Mouse (Mus musculus): Measurements from ENCODE around the gene Gm6502. TPM values are rescaled to one million over a fixed set of nuclear protein-coding genes. Genes with fewer than 3 reads are reported as not detected.
"Not testable (repeated sequence)": the region's sequence is repeated elsewhere in the genome, so short reads cannot be mapped to it uniquely, and the experiment has no call there.

The Gm6502 gene
- not detected in 2 replicates for polyA plus RNA-seq (2014; fragmentation: Nextera tagmentation; extraction: Ambion mirVana)

GRCm38 (mm10) chr5:94314135-94314534 is at the start of gene Gm6502:
Gene Gm6502, plus strand, starts transcription at chr5:94314435.
- H3K36me3 ChIP-seq (ENCODE audit: control insufficient read depth, insufficient read depth, low read length); H3K9ac ChIP-seq (replicated peaks; ENCODE audit: low read depth, low read length); ATAC-seq (ENCODE audit: low read depth): not testable (repeated sequence)

GRCm38 (mm10) chr5:94306696-94307095 is 7.5 kb upstream of the Gm6502 start, which contains the start of gene A430089I19Rik:
Gene A430089I19Rik, minus strand, starts transcription at chr5:94306796.
- H3K9ac ChIP-seq (replicated peaks; ENCODE audit: low read depth, low read length); ATAC-seq (ENCODE audit: low read depth); H3K4me2 ChIP-seq (ENCODE audit: low read depth, low read length); H3K36me3 ChIP-seq (ENCODE audit: control insufficient read depth, insufficient read depth, low read length); H3K4me3 ChIP-seq (ENCODE audit: low read depth, low read length); H3K27me3 ChIP-seq (ENCODE audit: control insufficient read depth, insufficient read depth, low read length); H3K27ac ChIP-seq (ENCODE audit: low read depth, low read length); H3K9me3 ChIP-seq (ENCODE audit: control insufficient read depth, low read length); H3K4me1 ChIP-seq (ENCODE audit: control insufficient read depth, insufficient read depth, low read length): not testable (repeated sequence)
- WGBS, result 96% methylated on average over 1 of the region's 1 CpGs

More at GRCm38 (mm10) chr5:94314135-94314534, at the start of gene Gm6502:
- H3K4me1 ChIP-seq (ENCODE audit: control insufficient read depth, insufficient read depth, low read length); H3K27ac ChIP-seq (ENCODE audit: low read depth, low read length); H3K27me3 ChIP-seq (ENCODE audit: control insufficient read depth, insufficient read depth, low read length); H3K9me3 ChIP-seq (ENCODE audit: control insufficient read depth, low read length); H3K4me3 ChIP-seq (ENCODE audit: low read depth, low read length); H3K4me2 ChIP-seq (ENCODE audit: low read depth, low read length): not testable (repeated sequence)
- no CpG with 5 or more reads among the region's 2 CpGs for WGBS

- not testable (repeated sequence) for ATAC-seq (ENCODE audit: low read depth)
- WGBS, result no CpG with 5 or more reads among the region's 2 CpGs
Observed at GRCm38 (mm10) chr5:94339449-94339848, 25.2 kb downstream of the Gm6502 start, which contains the start of gene AA792892. Gene AA792892, plus strand, starts transcription at chr5:94339749.

More at GRCm38 (mm10) chr5:94339449-94339848, 25.2 kb downstream of the Gm6502 start, which contains the start of gene AA792892:
- not testable (repeated sequence) for H3K27me3 ChIP-seq (ENCODE audit: control insufficient read depth, insufficient read depth, low read length); H3K27ac ChIP-seq (ENCODE audit: low read depth, low read length); H3K4me3 ChIP-seq (ENCODE audit: low read depth, low read length); H3K4me2 ChIP-seq (ENCODE audit: low read depth, low read length); H3K36me3 ChIP-seq (ENCODE audit: control insufficient read depth, insufficient read depth, low read length); H3K4me1 ChIP-seq (ENCODE audit: control insufficient read depth, insufficient read depth, low read length); H3K9ac ChIP-seq (replicated peaks; ENCODE audit: low read depth, low read length); H3K9me3 ChIP-seq (ENCODE audit: control insufficient read depth, low read length)

Other genes with a start within 250 kb of the Gm6502 start
- gene BC061212, start 243.9 kb upstream of the Gm6502 start, polyA plus RNA-seq (2014; fragmentation: Nextera tagmentation; extraction: Ambion mirVana), result not detected in 2 replicates
- not detected in 2 replicates for gene Gm6351, start 238.1 kb upstream of the Gm6502 start, polyA plus RNA-seq (2014; fragmentation: Nextera tagmentation; extraction: Ambion mirVana)
- gene Gm3106, start 96.4 kb upstream of the Gm6502 start, polyA plus RNA-seq (2014; fragmentation: Nextera tagmentation; extraction: Ambion mirVana), result not detected in 2 replicates
- gene A430089I19Rik, start 7.6 kb upstream of the Gm6502 start, polyA plus RNA-seq (2014; fragmentation: Nextera tagmentation; extraction: Ambion mirVana), result not detected in 2 replicates
- gene AA792892, start 25.3 kb downstream of the Gm6502 start, polyA plus RNA-seq (2014; fragmentation: Nextera tagmentation; extraction: Ambion mirVana), result not detected in 2 replicates
- gene Gm7682, start 131.3 kb downstream of the Gm6502 start, polyA plus RNA-seq (2014; fragmentation: Nextera tagmentation; extraction: Ambion mirVana), result not detected in 2 replicates
- gene Gm3139, start 211.9 kb downstream of the Gm6502 start, polyA plus RNA-seq (2014; fragmentation: Nextera tagmentation; extraction: Ambion mirVana), result not detected in 2 replicates

All from neural tube, embryonic 14.5 days (tissue).